Mouse (Mus musculus) myocyte (in vitro differentiated cells): ENCODE data around the gene Mtx1. TPM values are rescaled to one million over a fixed set of nuclear protein-coding genes. Genes with fewer than 3 reads are reported as not detected.

ENCODE experiments used
- H3K27me3 ChIP-seq: one replicate; pipeline ENCODE4 v1.6.1; 2011; ENCODE audit not compliant: control insufficient read depth, insufficient read depth, insufficient read length
- H3K36me3 ChIP-seq: one replicate; pipeline ENCODE4 v1.6.1; 2011; ENCODE audit not compliant: control insufficient read depth, insufficient read depth
- H3K4me2 ChIP-seq: one replicate; pipeline ENCODE4 v1.6.1; 2011; ENCODE audit warnings: low read depth, control low read depth
- H3K4me3 ChIP-seq: one replicate; pipeline ENCODE4 v1.5.1; 2011; ENCODE audit warnings: mild to moderate bottlenecking, control low read depth, moderate library complexity
- H3K79me2 ChIP-seq: one replicate; pipeline ENCODE4 v1.6.1; 2011; ENCODE audit not compliant: control insufficient read depth, insufficient read depth
- H3ac ChIP-seq: one replicate; pipeline ENCODE4 v1.6.1; 2011; ENCODE audit not compliant: control insufficient read depth, insufficient read length
- CEBPB ChIP-seq: IDR thresholded peaks from 2 replicates; pipeline ENCODE4 v1.6.1; 2011; ENCODE audit warnings: mild to moderate bottlenecking, moderate library complexity; ENCODE audit not compliant: poor library complexity, insufficient read depth, severe bottlenecking
- E2F4 ChIP-seq: IDR thresholded peaks from one replicate; pipeline ENCODE4 v1.6.1; 2011; ENCODE audit warnings: mild to moderate bottlenecking, control low read depth, moderate library complexity; ENCODE audit not compliant: insufficient read depth
- MAX ChIP-seq: IDR thresholded peaks from one replicate; pipeline ENCODE4 v1.6.1; 2011; ENCODE audit warnings: low read depth, mild to moderate bottlenecking, control low read depth
- MYOD1 ChIP-seq, 3 experiments: IDR thresholded peaks; one replicate each; pipeline ENCODE4 v1.6.1; 2011; ENCODE audit warnings: control low read depth in 2 of 3, low read depth in 2 of 3, mild to moderate bottlenecking in 2 of 3, moderate library complexity in 1 of 3; ENCODE audit not compliant: insufficient read length in 2 of 3, control insufficient read depth in 1 of 3
- MYOG ChIP-seq, 3 experiments: IDR thresholded peaks; one replicate each; pipeline ENCODE4 v1.6.1; 2011; ENCODE audit warnings: control low read depth in 2 of 3, low read depth in 2 of 3, mild to moderate bottlenecking in 2 of 3; ENCODE audit not compliant: insufficient read length in 2 of 3, control insufficient read depth in 1 of 3, insufficient read depth in 1 of 3
- POLR2A ChIP-seq: IDR thresholded peaks from one replicate; pipeline ENCODE4 v1.6.1; 2011; ENCODE audit warnings: low read depth, mild to moderate bottlenecking, control low read depth, moderate library complexity; ENCODE audit not compliant: insufficient read length
- POLR2AphosphoS2 ChIP-seq: IDR thresholded peaks from one replicate; pipeline ENCODE4 v1.6.1; 2011; ENCODE audit warnings: low read depth, control low read depth; ENCODE audit not compliant: insufficient read length
- REST ChIP-seq: IDR thresholded peaks from one replicate; pipeline ENCODE4 v1.6.1; 2011; ENCODE audit warnings: mild to moderate bottlenecking, control low read depth, moderate library complexity; ENCODE audit not compliant: insufficient read depth, insufficient read length
- SRF ChIP-seq: IDR thresholded peaks from one replicate; pipeline ENCODE4 v1.6.1; 2011; ENCODE audit warnings: low read depth; ENCODE audit not compliant: control insufficient read depth, insufficient read length
- TCF12 ChIP-seq: IDR thresholded peaks from one replicate; pipeline ENCODE4 v1.6.1; 2011; ENCODE audit warnings: mild to moderate bottlenecking, control low read depth; ENCODE audit not compliant: poor library complexity, insufficient read depth, severe bottlenecking
- TCF3 ChIP-seq: IDR thresholded peaks from one replicate; pipeline ENCODE4 v1.6.1; 2011; ENCODE audit warnings: low read depth, control low read depth; ENCODE audit not compliant: insufficient read length
- USF1 ChIP-seq: IDR thresholded peaks from one replicate; pipeline ENCODE4 v1.6.1; 2011; ENCODE audit warnings: low read depth, mild to moderate bottlenecking, control low read depth, moderate library complexity
- polyA plus RNA-seq: library from polyadenylated mRNA; unstranded; fragments of >200 nt; fragmentation: generic; extraction: Trizol; gene quantifications from one replicate; pipeline ENCODE4 v1.2.1, GENCODE M21; 2012; ENCODE audit warnings: missing spikeins

The Mtx1 gene
- polyA plus RNA-seq, 1 experiment = 114 TPM

GRCm38 (mm10) chr3:89178107-89178385 lies 48.8 kb downstream of the Mtx1 start:
- Histone ChIP-seq H3K79me2 (peaks cover 14% of the 10 kb centered on the region), H3K36me3 (peaks cover 27% of the 10 kb centered on the region), H3K27me3 (no peaks in the 10 kb centered on the region), H3K4me2 (peak overlapping the region; percentile 93), H3K4me3 (peak overlapping the region; percentile 87), H3ac (peak overlapping the region; percentile 36)
- TF ChIP-seq POLR2A (peak; percentile 8), POLR2AphosphoS2 (no peak)

- Histone ChIP-seq H3K4me3 (peak within 1 kb of the TSS; percentile 87), H3ac (peak within 1 kb of the TSS; percentile 36), H3K27me3 (no peaks in the 10 kb centered on the region), H3K36me3 (peaks cover 33% of the 10 kb centered on the region), H3K79me2 (peaks cover 14% of the 10 kb centered on the region), H3K4me2 (peak within 1 kb of the TSS; percentile 93)
- TF ChIP-seq E2F4 (no peak), REST (no peak), CEBPB (no peak), MAX (peak; percentile 64), TCF12 (no peak), USF1 (peak; percentile 99), SRF (peak; percentile 69), TCF3 (no peak), POLR2A (peak; percentile 83), POLR2AphosphoS2 (peak; percentile 98), MYOD1 (IDR thresholded peaks at IDR 0.05; ENCODE audit: control insufficient read depth in 1 of 3, insufficient read length in 2 of 3, low read depth in 2 of 3) (no peak), MYOG (IDR thresholded peaks at IDR 0.05; ENCODE audit: control insufficient read depth in 1 of 3, insufficient read depth in 1 of 3, insufficient read length in 2 of 3, low read depth in 2 of 3) (no peak)
These were observed 49.4 kb downstream of the Mtx1 start, which contains the start of gene Scamp3 for GRCm38 (mm10) chr3:89177242-89178106. Gene Scamp3, plus strand, starts transcription at chr3:89177473.

DNA sequence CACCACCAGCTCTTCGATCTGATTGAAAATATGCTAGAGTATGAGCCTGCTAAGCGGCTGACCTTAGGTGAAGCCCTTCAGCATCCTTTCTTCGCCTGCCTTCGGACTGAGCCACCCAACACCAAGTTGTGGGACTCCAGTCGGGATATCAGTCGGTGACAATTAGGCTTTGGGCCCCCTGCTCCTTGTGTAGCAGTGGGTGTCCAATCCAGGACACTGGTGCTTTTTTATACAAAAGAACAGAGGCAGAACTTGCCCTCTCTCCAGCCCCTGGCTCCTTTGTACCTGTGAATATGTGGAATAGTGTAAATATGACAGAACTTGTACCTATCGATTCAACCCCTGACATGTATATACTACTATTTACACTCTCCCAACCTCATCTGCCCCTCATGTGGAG lies 50.5 kb downstream of the Mtx1 start:
- Histone ChIP-seq H3ac (no peak overlapping the region), H3K79me2 (peaks cover 14% of the 10 kb centered on the region), H3K4me2 (no peak overlapping the region), H3K4me3 (no peak overlapping the region), H3K27me3 (no peaks in the 10 kb centered on the region), H3K36me3 (peaks cover 42% of the 10 kb centered on the region)
- peak; percentile 9 for TF ChIP-seq POLR2AphosphoS2
- TF ChIP-seq MAX = no peak
- no peak for TF ChIP-seq CEBPB

GRCm38 (mm10) chr3:89175544-89175943 lies 51.3 kb downstream of the Mtx1 start:
- H3K4me3 ChIP-seq = no peak overlapping the region
- H3K79me2 ChIP-seq = peaks cover 14% of the 10 kb centered on the region
- TF ChIP-seq TCF3 (no peak), CEBPB (no peak), TCF12 (no peak), POLR2A (no peak), REST (no peak), POLR2AphosphoS2 (no peak), SRF (no peak), MYOD1 (IDR thresholded peaks at IDR 0.05; ENCODE audit: control insufficient read depth in 1 of 3, insufficient read length in 2 of 3, low read depth in 2 of 3) (no peak), E2F4 (no peak)
- no peak overlapping the region for H3K4me2 ChIP-seq
- H3K27me3 ChIP-seq = no peaks in the 10 kb centered on the region
- H3K36me3 ChIP-seq = peaks cover 42% of the 10 kb centered on the region
- H3ac ChIP-seq = no peak overlapping the region

DNA sequence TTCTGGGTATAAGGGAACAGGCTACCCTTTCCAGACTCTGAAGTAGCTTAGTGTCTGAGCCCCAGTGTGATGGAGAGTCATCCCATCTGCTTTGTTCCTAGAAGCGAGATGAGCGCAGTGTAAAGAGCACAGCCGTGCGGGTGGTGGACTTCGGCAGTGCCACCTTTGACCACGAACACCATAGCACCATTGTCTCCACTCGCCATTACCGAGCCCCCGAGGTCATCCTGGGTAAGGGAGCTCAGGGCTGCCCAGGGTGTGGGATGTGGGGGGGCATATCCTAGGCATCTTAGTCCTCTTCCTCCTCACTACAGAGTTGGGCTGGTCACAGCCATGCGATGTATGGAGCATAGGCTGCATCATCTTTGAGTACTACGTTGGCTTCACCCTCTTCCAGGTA lies 52.0 kb downstream of the Mtx1 start:
- Histone ChIP-seq H3K79me2 (peaks cover 14% of the 10 kb centered on the region), H3K4me3 (no peak overlapping the region), H3ac (no peak overlapping the region), H3K4me2 (no peak overlapping the region), H3K36me3 (peaks cover 47% of the 10 kb centered on the region), H3K27me3 (no peaks in the 10 kb centered on the region)
- TF ChIP-seq E2F4 = no peak
- TF ChIP-seq TCF3 = no peak
- peak; percentile 39 for TF ChIP-seq POLR2AphosphoS2

DNA sequence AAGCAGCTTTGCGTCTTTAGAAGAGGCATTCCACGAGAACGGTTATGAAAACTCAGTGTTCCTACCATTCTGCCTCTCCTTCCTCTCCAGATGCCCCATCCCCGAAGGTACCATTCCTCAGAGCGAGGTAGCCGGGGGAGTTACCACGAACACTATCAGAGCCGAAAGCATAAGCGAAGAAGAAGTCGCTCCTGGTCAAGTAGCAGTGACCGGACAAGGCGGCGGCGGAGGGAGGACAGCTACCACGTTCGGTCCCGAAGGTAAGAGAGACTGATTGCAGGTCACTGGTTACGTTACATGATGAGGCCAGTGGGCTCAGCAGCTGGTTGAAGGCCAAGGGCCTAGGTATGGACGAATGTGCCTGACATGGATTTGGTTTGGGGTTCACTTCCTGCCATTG lies 59.9 kb downstream of the Mtx1 start:
- Histone ChIP-seq H3K27me3 (no peaks in the 10 kb centered on the region), H3ac (no peak overlapping the region), H3K4me3 (no peak overlapping the region), H3K36me3 (peaks cover 31% of the 10 kb centered on the region), H3K79me2 (peaks cover 21% of the 10 kb centered on the region), H3K4me2 (no peak overlapping the region)
- no peak for TF ChIP-seq MYOD1 (IDR thresholded peaks at IDR 0.05; ENCODE audit: control insufficient read depth in 1 of 3, insufficient read length in 2 of 3, low read depth in 2 of 3)
- TF ChIP-seq USF1 = no peak
- no peak for TF ChIP-seq POLR2A
- TF ChIP-seq MYOG (IDR thresholded peaks at IDR 0.05; ENCODE audit: control insufficient read depth in 1 of 3, insufficient read depth in 1 of 3, insufficient read length in 2 of 3, low read depth in 2 of 3) = no peak
- TF ChIP-seq TCF3 = no peak
- no peak for TF ChIP-seq E2F4
- TF ChIP-seq POLR2AphosphoS2 = no peak
- TF ChIP-seq TCF12 = no peak
- no peak for TF ChIP-seq SRF
- TF ChIP-seq MAX = no peak
- TF ChIP-seq CEBPB = no peak
- no peak for TF ChIP-seq REST
